Mouse (Mus musculus) left cerebral cortex, adult 2 months (tissue): ENCODE results near the gene Tox4. TPM values are rescaled to one million over a fixed set of nuclear protein-coding genes. Genes with fewer than 3 reads are reported as not detected.

ENCODE experiments used
- DNase-seq, 2 experiments: peaks; one replicate each; pipeline ENCODE4 v3.0.0; 2021 to 2022; ENCODE audit warnings: low spot score in 2 of 2, mixed read lengths in 1 of 2; ENCODE audit errors: extremely low spot score in 1 of 2
- H3K27ac ChIP-seq: fragments of 200-600 bp; 2 replicates; pipeline ENCODE4 v1.8.1; 2022
- H3K4me3 ChIP-seq: fragments of 200-600 bp; 2 replicates; pipeline ENCODE4 v1.8.1; 2022
- CTCF ChIP-seq: fragments of 200-600 bp; IDR thresholded peaks from 2 replicates; pipeline ENCODE4 v1.8.1; 2022; ENCODE audit warnings: antibody characterized with exemption, mild to moderate bottlenecking, moderate library complexity
- intact Hi-C: fragments of 180-260 bp; cut with DNase I; formaldehyde crosslinking; loops from one replicate; pipeline ENCODE4 v1.15.1; 2025
- total RNA-seq, 2 experiments: library from RNA; stranded (reverse); gene quantifications; 2 replicates each; pipeline ENCODE4 v1.2.3; 2021

Gene Tox4
- total RNA-seq, 2 experiments from 2014 or later: 62.6 to 66.0 TPM

DNA sequence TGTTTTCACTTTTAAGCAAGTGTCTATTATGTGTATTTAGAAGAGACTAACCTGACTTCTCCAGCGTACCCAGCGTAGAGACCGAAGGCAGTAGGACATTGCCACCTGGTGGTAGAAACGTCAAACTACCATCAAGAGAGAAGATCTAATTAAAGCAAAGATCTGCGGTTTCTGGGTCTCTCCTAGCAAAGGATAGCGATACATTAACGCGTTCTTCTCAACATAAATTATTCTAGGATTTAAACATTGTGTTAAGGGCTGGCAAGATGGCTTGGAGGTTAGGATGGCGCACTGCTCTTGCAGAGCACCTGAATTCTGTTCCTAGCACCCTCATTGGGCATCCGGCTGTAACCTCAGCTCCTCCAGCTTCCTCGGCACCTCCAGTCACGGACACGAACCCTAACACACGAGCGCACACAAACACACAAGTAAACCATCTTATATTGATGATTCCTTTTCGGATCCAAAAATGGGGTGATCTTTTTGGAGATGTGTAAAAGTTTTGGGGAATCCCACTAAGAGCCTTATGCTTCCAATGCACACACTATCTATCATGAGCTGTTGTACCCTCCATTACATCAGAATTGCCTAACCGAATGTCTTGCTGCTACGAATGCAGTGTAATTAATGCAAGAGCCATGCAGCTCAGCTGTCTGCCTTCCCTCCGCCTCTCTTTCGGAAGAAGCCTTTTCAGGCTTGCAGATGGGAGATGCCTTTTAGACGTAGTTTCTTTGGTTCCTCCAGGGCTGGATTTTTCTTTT, 60.0 kb downstream of the Tox4 start:
- peak; percentile 92 for TF ChIP-seq CTCF
- H3K4me3 ChIP-seq: peak overlapping the region; percentile 48
- intact Hi-C loops: loop anchor here (1.0 to 10.0 kb wide), 3 partner anchors 34 to 214 kb away; partner anchors contain the start of gene Mettl3
- peak overlapping the region; percentile 22; the same call in 1 of the 2 replicates for H3K27ac ChIP-seq
- DNase-seq: peak; percentile 58 to 64

DNA sequence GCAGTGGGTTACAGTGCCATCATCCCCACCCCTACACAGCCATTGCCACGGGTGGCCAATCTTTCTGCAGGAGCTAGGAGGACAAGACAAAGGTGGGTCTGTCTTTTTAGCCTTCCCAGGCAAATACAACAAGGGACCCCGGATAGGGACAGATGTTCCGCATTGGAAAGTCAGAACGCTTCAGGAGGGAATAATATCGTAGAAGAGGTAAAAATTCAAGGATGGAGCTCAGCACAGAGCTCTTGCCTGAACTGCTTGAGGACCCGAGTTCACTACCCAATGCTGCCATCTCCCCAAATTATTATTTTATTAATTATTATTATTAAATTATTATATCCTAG, 60.5 kb downstream of the Tox4 start:
- Histone ChIP-seq H3K4me3 (peak overlapping the region; percentile 48), H3K27ac (0 out of 2 replicates have a peak overlapping the region, but pooled peaks have one; percentile 22)
- intact Hi-C loops: loop anchor here (2.0 to 10.0 kb wide), 2 partner anchors 35 to 215 kb away; partner anchors contain the start of gene Mettl3

More for the DNA sequence above, 60.5 kb downstream of the Tox4 start:
- DNase-seq: no peak
- no peak for TF ChIP-seq CTCF

Other genes with a start within 250 kb of the Tox4 start
- gene Olfr221, start 236.7 kb upstream of the Tox4 start, total RNA-seq: not detected
- 100 to 1,000 TPM; 213 to 221 TPM for gene Hnrnpc, start 175.1 kb upstream of the Tox4 start, total RNA-seq
- 1 to 10 TPM; 1.5 to 1.8 TPM for gene Rpgrip1, start 168.4 kb upstream of the Tox4 start, total RNA-seq
- 10 to 100 TPM; 52.5 to 54.7 TPM for gene Supt16, start 81.7 kb upstream of the Tox4 start, total RNA-seq
- gene Chd8, start 21.4 kb upstream of the Tox4 start, total RNA-seq: 100 to 1,000 TPM; 115 to 122 TPM
- gene Rab2b, start 399 bp downstream of the Tox4 start, total RNA-seq: 10 to 100 TPM; 35.8 to 37.2 TPM
- gene Mettl3, start 26.0 kb downstream of the Tox4 start, total RNA-seq: 10 to 100 TPM; 37.4 to 44.7 TPM
- 10 to 100 TPM; 31.9 to 33.0 TPM for gene Sall2, start 49.6 kb downstream of the Tox4 start, total RNA-seq
- not detected for gene Olfr1513, start 77.3 kb downstream of the Tox4 start, total RNA-seq
- not detected for gene Olfr1512, start 100.0 kb downstream of the Tox4 start, total RNA-seq
- gene Olfr1511, start 118.2 kb downstream of the Tox4 start, total RNA-seq: not detected
- gene Olfr1510, start 135.2 kb downstream of the Tox4 start, total RNA-seq: not detected
- gene Olfr1509, start 163.8 kb downstream of the Tox4 start, total RNA-seq: not detected
- gene Olfr1508, start 188.3 kb downstream of the Tox4 start, total RNA-seq: not detected
- gene Olfr1507, start 216.6 kb downstream of the Tox4 start, total RNA-seq: not detected